Mouse (Mus musculus) naive thymus-derived CD4-positive, alpha-beta T cell, adult 2 months (primary cell): ENCODE measurements around the gene Slc25a22.
"Not testable (repeated sequence)": the region's sequence is repeated elsewhere in the genome, so short reads cannot be mapped to it uniquely, and the experiment has no call there.

Experiments used
- DNase-seq: peaks from one replicate; pipeline ENCODE4 v3.0.0-alpha.2; 2011; ENCODE audit warnings: low read depth

The Slc25a22 gene

DNA sequence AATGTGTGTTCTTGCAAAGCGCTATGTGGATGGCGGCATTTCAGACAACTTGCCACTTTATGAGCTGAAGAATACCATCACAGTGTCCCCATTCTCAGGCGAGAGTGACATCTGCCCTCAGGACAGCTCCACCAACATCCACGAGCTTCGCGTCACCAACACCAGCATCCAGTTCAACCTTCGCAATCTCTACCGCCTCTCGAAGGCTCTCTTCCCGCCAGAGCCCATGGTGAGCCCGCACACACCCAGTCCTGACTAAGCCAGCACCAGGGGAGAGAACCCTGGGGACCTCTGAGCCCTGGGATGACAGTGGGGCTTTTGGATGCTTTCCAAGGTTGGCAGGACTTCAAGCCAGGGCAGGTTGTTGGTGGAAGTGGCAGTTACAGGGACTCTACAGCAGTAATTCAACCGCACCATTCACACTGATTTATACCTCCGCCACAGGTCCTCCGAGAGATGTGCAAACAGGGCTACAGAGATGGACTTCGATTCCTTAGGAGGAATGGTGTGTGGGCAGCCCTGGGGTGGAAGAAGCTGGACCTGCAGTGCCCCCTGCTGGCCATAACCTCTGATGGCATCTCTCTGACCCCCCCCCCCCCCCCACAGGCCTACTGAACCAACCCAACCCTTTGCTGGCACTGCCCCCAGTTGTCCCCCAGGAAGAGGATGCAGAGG, 20.4 kb upstream of the Slc25a22 start:
- peak; percentile 83 for DNase-seq

DNA sequence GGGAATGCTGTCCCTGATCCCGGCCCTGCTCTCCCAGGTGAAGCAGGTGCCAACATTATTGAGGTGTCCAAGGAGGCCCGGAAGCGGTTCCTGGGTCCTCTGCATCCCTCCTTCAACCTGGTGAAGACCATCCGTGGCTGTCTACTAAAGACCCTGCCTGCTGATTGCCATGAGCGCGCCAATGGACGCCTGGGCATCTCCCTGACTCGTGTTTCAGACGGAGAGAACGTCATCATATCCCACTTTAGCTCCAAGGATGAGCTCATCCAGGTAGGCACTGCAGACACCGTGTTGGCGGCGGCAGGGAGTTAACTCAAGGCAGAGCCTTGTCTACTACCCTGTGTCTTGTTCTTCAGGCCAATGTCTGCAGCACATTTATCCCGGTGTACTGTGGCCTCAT, 19.5 kb upstream of the Slc25a22 start:
- DNase-seq, result no peak

DNA sequence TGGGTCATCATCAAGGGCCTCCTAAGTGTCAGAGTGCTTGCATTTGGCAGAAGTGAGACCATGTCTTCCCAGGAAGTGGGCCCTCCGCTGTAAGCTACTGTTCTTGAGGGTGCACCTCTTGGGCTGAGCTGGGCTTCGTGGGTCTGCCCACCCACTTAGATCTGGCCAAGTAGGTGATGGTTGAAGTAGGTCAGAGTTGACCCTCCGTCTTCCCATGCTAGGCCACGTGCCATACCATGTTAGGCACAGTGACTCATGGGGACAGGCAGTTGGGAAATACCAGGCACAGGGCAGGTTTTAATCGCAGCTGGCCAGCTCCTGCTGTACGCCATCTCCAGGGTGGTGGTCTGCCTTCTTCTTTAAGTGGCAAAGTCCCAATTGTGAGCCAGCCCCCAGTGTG, 19.0 kb upstream of the Slc25a22 start:
- no peak for DNase-seq

DNA sequence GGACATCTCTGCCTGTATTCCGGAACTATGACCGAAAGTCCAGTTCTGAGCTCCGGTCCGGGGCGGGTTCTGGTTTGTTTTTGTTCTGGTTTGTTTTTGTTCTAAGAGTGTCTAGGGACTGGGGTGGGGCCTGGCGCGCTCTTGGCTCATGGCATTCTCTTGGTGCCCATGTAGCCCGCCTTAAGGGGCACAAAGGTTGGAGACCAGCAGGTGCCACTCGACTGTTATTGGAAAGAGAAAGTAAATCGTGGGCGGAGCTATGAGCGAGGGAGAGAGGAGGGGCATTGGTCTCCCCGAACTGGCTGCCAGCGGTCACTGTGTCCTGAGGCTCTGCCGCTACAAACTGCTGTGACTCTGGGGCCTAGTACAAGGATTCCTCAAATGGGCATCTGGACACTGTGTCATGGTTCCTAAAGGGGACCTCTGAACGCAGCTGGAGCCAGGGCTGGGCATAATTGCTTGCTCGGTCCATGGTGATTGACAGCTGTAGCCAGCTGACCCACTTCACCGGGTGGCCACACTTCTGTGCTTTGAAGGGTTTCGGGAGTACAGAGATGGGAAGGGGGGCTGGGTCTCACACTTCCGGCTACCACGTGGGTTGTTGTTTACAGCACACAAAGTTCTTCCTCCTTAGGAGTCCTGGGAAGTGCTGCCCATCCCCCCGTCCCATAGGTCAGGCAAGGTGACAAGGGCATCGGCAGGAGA, 18.1 kb upstream of the Slc25a22 start:
- peak; percentile 74 for DNase-seq

GRCm38 (mm10) chr7:141454967-141455551, 17.4 kb upstream of the Slc25a22 start, which contains the start of gene Pnpla2:
Pnpla2 (plus strand) TSS chr7:141455198.
- peak; percentile 94 for DNase-seq

- no peak for DNase-seq
Measured at GRCm38 (mm10) chr7:141453636-141454035, 15.9 kb upstream of the Slc25a22 start.

- no peak for DNase-seq
Measured at GRCm38 (mm10) chr7:141451928-141452327, 14.2 kb upstream of the Slc25a22 start.

DNA sequence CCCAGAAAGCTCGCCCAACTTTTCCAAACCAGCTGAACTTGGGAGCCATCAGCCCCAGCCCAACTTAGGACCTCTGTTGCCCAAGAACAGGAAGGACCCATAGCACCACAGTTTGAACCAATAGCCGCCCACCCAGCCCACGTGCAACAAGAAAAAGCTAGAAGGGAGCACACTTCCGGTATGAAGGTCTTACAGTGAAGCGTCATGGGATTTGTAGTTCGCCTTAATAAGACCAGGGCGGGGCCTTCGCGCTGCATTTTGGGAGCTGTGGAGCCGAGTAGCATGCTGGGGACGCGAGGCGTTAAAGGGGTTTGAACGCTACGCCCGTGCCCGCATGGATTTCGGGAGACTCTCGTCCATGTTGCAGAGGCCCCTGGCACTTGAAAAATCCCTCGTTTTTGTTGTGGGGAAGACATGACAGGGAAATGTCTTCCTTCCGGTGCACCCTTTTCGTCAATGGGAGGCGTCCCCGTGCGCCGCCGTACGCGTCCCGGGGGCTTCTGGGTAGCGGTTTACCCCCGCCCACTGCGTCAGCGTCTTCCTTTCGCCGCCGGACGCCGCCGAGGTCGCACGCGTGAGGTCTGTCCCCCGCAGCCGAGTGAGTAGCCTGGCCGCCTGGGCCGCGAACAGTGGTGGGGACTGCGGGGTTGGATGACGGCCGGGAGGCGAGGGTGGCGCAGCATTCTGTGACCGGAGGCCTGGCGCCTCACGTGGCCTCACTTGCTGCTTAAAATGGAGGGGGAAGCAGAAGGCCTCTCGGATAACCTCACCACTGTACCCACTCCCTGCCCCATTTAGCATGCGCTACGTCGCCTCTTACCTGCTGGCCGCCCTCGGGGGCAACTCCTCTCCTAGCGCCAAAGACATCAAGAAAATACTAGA, 9.7 kb upstream of the Slc25a22 start, which contains the start of gene Rplp2:
TSS of gene Rplp2 (plus strand) at position 261 of the 882 bp plus-strand sequence.
- DNase-seq, result peak; percentile 95

GRCm38 (mm10) chr7:141446374-141446773, 8.7 kb upstream of the Slc25a22 start:
- not testable (repeated sequence) for DNase-seq

DNA sequence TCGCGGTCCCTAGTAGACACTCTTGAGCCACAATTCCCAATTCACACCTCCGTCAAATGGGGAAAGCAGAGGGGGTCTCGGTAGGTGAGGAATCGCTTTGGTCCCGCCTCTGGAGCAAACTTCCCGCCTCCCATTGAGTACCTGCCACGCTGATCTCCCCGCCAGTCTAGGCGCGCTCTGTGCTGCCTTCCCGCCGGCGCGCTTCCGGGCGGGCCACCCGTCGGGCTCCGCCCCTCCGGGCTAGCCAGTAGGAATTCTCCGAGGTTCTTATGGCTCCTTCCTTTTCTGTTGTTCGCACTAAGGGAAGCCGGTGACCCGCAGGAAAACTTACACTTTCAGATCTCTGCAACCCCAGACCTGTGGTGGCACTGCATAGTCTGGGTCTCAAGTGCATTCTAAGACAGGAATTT, 6.1 kb upstream of the Slc25a22 start, which contains the start of gene Pidd1:
TSS of gene Pidd1 (minus strand) at position 198 of the 410 bp plus-strand sequence.
- peak; percentile 66 for DNase-seq

GRCm38 (mm10) chr7:141443081-141443821, 5.6 kb upstream of the Slc25a22 start:
- no peak for DNase-seq

DNA sequence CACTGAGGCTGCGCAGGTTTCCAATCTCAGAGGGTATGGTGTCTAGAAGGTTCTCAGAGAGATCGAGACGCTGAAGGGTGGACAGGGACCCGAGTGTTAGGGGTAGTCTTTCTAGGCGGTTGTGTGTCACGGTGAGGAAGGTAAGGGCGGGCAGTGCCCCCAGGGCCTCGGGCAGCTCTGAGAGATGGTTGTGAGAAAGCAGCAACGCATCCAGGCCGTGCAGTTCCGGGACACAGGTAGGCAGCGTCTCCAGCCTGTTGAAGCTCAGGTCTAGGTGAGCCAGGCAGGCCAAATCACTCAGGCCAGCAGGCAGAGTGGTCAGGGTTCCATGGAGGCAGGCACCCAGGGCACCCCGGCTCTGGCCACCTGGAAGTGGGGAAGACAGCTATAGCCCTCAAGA, 4.5 kb upstream of the Slc25a22 start:
- DNase-seq, result no peak

DNA sequence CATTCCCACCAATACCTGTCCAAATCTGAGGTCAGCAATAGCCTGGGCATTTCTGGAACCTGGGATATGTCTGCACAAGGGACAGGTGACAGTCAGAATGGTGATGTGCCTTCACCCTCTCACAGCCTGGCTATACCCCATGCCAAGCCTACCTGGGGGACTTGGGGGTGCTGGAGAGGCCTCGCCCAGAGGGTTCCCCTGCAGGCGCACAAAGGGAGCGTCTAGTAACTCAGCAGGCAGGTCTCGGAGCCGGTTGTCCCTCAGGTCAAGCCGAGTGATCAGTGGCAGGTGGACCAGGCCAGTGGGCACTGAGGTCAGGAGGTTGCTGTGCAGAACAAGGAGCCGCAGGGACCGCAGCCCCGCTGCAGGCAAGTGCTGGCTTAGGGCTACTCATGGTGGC, 3.8 kb upstream of the Slc25a22 start:
- DNase-seq, result no peak

DNA sequence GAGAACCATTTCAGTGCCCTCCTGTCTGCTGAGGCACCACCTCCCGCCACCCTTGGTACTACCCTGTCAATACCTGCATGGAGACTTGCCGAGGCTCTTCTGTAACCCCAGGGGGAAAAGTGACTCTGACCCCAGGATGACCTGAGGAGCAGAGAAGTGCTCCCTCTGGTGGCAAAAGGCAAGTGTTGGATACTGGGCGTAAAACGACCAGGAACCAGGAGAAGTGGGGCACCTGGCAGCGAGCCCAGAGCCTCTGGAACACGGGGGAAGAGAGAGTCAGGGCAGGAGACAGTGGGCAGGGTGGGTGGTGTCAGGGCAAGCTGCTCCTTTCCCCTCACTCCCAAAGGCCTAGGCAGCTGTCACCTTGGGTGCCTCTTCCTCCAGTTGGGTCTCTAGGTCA, 2.9 kb upstream of the Slc25a22 start:
- DNase-seq, result peak; percentile 74

DNA sequence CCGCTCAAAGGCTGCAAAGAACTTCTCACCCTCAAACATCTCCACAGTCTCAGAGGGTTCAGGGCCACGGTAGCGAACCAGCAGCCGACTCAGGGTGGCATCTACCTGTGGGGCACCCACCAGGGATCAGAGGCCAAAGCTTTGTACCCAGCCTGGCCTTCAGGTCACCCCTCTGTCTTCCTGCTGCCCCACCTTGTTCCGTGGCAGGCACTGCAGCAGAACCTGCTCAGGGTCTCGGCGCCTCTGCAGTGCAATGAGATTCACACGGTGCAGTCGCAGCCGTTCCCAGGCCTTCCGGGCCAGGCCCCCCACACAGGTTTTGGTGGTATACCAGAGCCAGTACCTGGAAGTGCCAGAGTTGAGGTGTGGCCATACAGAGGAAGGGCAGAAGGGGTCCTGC, 2.1 kb upstream of the Slc25a22 start:
- DNase-seq, result no peak

DNA sequence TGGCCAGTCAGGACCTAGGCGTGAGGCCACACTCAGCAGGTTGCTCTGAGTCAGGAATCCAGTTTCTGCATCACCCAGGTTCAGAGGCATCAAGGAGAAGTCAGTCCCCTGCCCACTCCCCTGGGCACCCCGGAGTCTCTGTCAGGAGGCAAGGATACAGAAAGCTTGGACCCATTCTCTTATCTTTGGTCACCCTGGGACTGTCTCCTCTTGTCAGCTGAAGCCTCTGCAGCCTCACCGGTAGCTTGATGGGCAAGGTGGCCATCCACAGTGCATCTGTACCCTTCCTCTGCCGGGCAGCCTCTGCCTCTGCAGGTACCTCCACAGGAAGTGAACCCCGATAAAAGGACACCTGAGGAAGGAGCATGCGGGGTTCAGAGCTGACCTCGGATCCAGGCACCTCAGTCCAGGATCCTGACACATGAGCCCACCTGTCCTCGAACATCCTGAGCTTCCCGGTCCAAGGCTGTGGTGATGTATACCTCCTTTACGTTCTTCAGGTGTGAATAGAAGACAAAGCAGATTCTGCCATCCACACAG, 1.5 kb upstream of the Slc25a22 start:
- DNase-seq, result no peak

GRCm38 (mm10) chr7:141438201-141438968, 693 bp upstream of the Slc25a22 start:
- no peak for DNase-seq

DNA sequence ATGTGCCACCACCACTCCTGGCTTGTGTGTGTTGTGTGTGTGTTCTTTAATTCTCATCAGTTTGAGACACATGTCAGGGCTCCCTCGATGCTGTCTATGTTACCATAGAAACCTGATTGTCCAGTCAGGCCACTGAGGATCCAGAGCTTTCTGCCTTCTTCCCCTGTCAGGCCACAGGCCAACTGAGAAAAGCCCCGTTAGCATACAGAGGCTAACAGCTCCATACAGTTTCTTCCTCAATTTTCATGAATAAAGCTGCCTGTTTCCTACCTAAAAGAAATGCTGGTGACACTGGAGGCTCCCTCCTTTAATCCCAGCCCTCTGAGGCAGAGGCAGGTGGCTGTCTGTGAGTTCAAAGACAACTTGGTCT, 1.2 kb downstream of the Slc25a22 start:
- DNase-seq, result no peak

- DNase-seq, result no peak
Measured at GRCm38 (mm10) chr7:141435856-141436522, 1.7 kb downstream of the Slc25a22 start.
